Mouse (Mus musculus) embryo, embryonic 11 days (tissue): ENCODE results near the gene Hdac7.

ENCODE experiments used
- DNase-seq: peaks from one replicate; pipeline ENCODE4 v3.0.0-alpha.2; 2015

The Hdac7 gene

DNA sequence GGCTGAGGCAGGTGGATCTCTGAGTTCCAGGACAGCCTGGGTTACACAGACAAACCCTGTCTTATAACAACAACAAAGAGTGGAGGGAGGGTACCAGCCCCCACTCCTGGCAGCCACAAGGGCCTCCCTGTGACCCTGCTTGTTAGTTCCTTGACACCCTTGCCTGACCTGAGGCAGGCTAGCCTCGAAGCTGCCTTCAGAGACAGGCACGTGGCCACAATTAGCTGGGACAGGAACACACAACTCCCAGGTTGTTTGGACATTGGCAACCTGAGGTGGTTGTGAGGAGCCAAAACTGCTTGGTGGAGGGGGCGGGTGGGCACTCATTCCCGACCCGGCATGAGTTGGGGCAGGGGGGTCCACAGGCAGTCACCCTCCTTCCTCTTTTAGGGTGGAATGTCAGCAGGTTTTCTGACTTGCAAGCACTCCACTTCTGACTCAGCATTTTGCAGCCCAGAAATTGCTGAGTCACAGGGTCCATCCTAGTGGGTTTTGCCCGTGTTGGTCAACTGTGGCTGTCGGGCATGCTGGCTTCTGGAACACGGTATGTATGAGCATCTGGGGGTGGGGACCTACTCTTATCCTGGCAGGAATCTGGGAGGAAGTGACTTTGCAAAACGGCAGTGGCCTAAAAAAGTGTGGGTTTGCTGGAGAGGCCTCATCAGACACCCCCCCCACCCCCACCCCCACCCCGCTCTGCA, 57.7 kb downstream of the Hdac7 start:
- DNase-seq, result peak; percentile 28

DNA sequence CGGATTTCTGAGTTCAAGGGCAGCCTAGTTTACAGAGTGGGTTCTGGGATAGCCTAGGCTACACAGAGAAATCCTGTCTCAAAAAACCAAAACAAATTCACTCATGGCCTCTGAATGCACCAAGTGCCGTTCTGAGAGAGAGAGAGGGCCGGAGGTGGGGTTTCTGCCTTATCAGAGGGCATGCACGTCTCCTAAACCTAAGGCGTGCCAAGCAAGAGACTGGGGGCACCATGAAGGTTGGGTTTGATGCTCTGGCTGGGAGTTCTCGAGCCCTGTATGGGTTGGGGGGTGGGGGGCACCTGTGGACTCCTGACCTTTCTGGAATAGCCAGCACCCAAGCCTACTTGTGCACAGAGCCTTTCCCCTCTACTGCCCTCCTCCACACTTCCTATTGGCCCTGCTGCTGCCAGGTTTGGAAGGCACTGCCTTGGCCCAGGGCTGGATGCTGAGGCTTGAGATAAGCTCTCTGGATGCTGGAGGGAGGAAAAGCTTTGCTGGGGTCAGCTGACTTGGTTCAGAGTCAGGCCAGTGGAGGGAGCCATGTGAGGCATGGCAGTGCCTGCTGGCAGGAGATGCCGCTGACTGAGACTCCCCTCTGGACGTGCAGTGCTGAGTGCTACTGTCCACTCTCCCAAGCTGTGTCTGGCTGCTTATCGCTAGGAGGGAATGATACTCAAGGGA, 58.4 kb downstream of the Hdac7 start:
- no peak for DNase-seq

DNA sequence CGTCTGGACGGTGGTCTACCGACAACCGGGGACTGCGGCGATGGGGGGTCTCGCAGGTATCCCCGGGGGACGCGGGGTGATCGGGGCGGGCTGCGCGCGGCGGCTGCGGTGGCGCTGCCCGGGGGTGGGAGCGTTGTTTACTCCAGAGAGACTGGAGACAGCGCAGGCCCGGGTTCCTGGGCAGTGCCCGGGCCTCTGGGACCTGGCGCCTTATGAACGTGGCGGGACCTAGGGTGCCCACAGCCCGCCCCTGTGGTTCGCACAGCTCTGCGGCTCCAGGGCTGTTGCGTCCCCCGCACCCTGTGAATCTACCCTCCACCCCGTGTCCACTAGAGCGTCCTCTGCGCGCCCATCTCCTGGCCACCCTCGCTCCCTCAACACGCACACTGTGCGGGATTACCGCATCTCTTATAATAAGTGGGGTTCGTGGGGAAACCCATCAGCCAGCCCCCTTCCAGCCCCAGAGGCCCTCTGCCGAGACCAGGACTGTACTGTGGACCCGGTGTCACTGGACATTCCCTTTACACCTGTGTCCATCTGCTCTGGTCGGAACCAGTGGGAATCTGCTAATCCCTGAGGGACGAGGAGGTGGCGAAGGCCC, 59.6 kb downstream of the Hdac7 start:
- no peak for DNase-seq

DNA sequence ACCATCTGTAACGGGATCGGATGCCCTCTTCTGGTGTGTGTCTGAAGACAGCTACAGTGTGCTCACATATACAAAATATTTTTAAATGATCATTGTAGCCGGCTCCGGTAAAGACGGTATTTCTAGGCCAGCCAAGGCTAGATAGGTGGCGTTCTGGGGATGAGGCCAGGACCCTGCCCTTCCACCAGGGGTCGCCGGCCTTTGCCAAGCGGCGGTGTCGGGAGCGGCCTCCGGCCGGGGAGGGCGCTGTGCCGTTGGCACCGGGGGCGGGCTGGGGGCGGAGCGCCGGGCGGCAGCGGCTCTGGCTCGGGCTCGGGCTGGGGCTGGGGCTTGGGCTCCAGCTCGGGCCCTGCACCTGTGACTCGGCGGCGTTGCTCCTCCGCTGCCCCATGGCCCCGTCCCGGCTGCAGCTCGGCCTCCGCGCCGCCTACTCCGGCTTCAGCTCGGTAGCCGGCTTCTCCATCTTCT, 60.2 kb downstream of the Hdac7 start:
- peak; percentile 94 for DNase-seq

DNA sequence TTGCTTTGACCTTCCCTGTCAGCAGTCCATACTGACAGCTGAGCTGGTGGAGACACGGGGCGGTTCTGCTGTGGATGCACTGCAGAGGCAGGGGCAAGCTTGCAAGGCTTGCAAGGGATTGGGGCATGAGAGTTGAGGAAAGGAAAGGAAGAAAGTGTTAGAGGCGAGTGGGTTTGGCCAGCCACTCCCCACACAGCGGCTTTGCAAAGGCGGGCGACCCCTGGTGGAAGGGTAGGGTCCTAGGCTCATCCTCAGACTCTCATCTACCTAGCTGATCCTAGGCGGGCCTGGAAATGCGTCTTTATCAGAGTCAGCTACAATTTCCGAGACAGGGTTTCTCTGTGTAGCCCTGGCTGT, 61.6 kb downstream of the Hdac7 start:
- DNase-seq, result peak; percentile 85

DNA sequence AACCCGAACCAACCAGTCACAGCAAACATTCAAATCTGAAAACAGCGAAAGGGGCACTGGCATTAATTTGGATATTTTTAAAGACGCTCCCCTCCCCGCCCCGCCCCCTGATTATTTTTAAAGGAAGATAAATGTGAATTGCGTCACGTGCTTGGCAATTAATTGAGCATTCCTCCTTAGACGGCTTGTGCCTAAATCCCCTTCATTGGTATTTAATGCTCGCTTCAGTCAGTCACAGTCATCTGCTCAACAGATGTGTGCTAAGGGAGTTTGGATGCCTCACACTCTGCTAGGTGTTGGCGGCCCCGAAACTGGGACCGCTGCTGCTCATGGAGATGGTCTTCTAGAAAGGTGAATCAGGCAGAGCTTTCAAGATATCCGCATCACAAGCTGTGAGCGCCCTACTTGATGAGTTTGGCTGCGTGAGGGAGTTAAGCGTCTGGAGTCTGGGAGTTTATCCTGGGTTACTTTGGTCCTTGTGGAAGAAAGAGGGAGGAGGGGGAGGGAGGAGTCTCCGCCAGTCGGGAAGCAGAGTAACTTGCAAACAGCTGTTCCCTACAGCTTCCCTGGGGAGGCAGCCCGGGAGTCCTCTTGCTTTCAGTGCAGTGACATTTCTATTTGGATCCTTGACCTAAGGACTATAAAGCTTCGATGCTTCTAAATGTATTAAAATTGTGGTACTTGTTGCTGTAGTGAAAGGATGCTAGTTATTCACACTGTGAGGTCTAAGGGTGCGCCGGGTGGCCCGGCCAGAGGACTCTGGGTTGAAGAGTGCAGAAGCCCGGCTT, 62.1 kb downstream of the Hdac7 start:
- DNase-seq, result peak; percentile 74

DNA sequence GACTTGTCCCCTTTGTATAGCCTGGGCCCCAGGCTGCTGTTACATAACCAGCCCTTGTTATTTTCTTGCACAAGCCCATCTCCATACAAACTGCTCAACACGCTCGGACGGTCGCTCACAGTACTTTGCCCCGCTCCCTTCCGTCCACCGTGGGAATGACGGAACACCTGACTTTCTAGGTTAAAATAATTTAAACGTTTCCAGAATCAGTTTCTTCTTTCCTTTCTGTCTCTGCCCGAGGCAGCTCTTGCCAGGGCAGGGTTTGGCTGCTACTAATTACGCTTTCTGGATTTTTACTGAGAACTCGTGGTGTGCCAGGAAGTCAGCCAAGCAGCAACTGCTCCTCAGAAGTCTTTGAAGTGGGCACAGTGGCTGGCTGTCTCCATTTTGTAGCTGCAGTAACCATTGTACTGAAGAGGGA, 63.7 kb downstream of the Hdac7 start:
- DNase-seq, result no peak

DNA sequence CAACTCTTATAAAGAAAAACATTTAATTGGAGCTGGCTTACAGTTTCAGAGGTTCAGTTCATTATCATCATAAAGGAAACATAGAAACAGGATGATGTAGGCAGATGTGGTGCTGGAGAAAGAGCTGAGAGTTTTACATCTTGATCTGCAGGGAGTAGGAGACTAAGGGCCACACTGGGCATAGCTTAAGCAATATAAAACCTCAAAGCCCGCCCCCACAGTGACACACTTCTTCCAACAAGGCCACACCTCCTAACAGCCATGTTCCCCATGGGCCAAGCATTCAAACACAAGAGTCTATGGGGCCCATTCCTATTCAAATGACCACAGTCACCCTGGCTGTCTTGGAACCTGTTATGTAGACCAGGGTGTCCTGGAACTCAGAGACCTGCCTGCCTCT, 64.7 kb downstream of the Hdac7 start:
- DNase-seq, result no peak

DNA sequence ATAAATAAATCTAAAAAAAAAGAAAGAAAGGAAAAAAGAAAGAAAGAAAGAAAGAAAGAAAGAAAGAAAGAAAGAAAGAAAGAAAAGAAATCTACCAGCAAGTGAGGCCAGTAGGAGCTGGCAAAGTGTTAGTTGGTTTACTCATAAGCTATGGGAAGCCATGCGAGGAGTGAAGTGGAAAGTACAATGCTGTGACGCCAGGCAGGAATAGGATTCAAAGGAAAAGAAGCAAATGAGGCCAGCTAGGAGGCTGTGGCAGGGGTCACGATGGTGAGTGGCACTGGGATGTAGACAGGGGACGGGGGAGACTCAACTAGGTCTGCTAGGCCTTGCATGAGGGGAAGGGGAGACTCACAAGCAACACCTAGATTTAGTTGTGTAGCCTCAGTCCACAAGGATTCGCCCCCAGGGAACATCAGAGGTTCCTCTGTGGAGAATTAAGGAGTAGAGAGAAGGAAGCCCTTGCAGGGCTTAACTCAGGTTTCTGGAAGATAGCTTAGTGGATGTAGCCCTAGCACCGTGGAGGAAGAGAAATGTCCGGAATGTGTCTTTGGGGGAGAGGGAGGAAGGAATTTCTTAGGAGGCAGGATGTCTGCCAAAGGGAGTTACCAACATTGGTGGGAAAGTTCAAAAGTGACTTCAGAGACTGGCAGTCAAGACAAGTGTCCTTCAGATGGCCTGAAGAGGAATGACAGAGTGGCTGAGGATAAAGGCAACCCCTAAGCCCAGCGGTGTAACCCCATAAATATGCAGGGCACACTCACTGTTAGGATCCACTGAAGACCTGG, 65.8 kb downstream of the Hdac7 start, which contains the start of gene Slc48a1:
TSS of gene Slc48a1 (plus strand) at position 210 of the 788 bp plus-strand sequence.
- DNase-seq, result no peak

DNA sequence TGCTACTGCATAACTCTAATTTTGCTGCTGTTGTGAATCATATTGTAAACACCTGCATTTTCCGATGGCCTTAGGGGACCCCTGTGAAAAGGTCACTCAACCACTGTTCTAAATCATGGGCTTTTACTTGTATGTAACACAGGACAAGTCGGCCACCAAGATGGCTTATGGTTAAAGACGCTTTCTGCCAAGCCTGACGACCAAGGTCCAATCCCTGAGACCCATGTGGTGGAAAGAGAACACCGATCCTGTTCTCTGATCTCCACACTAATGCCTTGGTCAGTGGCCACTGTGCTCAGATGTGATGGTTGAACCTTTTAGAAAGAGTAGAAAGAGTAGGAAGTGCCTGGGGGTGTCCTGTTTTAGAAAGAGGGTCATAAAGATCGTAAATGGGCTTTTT, 67.4 kb downstream of the Hdac7 start:
- DNase-seq, result no peak

DNA sequence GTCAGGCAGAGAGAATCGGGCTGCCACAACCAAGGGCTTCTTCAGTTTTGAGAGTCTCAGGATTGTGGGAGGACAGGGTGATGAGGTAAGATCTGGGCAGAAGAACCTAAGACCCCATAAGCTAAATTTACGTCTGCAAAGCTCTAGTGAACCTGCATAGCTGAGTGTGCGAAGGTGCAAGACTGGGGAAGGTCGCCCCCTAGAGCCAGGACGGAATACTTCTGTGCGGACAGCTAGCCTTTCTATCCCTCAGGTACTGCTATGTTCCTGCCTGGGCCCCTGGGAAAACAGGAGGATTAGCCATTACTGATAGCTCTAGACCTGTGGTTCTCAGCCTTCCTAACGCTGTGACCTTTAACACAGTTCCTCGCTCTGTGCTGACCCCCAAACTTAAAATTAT, 67.8 kb downstream of the Hdac7 start:
- peak; percentile 80 for DNase-seq

DNA sequence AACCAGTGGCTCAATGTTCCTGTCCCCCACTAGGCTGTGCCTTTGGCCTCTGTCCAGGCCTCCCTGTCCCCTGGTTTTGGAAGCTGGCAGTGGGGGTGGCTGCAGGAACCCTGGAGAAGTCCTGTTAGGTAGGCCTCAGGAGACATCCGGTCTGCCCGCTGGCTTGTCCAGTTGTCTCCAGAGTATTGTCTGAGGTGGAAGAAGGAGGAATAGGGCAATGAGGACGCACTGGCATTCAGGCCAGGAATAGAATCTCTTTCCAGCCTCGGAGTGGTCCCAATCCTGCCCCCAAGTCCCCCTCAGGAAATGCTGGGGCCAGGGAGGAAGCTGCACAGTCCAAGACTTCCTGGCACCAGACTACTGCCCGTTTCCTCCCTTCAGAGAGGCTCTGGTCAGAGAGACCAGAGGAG, 70.3 kb downstream of the Hdac7 start:
- DNase-seq, result no peak

DNA sequence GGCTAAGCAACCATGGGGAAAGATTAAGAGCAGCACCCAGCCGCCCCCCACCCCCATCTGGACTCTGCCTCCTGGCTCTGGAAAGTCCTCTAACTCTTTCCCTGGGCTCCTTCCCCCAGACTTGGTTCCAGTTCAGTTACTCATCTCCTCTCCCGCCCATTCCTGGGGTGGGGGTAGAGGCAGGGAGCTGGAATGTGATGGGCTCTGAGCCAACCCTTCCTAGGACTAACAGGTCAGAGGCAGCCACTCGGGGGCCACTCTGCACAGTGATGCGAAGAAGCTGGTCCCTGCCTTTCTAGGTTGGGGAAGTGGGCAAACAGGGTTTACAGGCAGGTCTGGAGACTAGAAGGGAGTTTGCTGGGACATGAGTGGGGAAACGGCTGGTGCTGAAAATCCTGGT, 71.2 kb downstream of the Hdac7 start:
- peak; percentile 61 for DNase-seq

DNA sequence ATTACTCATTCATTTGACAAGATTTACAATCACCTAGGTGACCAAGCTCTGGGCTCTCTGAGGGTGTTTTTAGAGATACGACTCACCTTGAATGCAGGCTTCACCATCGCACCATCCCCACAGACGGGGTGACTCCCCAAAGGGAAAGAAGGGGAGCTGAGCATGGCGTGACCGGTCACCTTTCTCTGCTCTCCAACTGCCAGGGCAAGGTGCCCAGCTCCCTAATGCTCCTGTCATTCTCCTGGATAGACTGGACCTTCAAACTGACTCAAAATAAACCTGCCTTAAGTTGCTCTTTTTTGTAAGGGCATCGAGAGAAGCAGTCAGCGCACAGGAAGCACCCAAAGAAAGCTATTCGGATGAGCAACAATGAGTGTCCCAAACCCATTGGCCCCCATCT, 74.0 kb downstream of the Hdac7 start:
- no peak for DNase-seq

DNA sequence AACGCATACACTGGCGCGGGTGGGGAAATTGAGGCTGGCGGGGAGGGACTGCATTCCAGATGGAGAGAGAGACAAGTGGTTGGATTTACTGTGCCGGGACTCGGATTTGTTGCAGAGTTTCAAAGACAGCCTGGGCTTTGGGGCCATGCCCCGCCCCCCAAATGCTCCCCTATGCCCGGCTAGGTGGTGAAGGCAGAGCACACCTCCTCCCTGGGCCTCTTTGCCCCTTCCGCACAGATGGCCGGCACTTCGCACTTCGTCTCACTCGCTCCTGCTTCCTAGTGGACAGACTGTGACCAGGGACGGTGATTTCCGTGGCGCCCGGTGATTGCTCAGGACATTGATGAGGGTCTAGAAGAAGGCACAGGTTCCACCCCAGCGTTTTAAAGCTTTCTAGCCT, 76.1 kb downstream of the Hdac7 start:
- peak; percentile 64 for DNase-seq

DNA sequence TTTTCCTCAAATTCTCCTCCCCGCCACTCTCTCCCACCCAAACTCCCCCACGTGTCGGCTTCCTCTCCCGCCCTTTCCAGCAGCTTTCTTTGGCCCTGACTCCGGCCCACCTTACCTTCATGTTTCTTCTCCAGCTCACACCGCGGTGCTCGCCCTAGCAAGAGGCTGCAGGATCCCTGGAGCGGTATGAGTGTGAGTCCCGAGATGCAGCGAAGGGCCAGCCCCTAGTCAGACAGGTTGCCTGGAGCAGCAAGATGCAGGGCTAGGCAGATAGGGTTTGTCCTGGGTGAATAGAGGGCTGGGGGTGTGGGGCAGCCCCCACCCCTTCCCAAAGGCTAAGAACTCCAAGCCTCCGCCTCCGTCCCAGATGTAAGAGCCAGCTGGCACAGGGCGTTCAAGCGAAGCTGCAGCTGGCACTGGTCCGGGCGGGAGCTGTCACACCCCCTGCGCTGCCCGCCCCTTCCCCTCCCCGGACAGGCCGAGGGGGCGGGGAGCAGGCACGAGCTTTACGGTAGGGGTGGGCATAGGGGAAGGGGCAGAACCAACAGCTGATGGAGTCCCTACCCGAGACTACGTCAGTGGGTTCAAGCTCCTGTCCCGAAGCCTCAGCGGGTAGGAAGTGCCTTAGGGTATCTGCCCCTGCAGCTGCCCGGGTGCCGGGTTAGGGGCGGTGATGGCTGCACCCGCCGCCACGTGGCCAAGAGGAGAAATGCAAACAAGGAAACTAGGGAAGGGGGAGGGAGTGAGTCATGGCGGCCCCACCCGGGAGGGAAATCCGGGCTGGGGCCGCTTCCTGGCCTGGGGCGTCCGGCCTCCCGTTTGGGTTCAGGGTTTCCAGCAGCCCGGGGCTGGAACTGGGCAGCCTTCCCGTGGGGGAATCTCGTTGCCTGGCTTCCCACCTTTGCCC, 76.8 kb downstream of the Hdac7 start, which contains the start of gene Rapgef3:
TSS of gene Rapgef3 (minus strand) at position 693 of the 907 bp plus-strand sequence.
- peak; percentile 84 for DNase-seq

DNA sequence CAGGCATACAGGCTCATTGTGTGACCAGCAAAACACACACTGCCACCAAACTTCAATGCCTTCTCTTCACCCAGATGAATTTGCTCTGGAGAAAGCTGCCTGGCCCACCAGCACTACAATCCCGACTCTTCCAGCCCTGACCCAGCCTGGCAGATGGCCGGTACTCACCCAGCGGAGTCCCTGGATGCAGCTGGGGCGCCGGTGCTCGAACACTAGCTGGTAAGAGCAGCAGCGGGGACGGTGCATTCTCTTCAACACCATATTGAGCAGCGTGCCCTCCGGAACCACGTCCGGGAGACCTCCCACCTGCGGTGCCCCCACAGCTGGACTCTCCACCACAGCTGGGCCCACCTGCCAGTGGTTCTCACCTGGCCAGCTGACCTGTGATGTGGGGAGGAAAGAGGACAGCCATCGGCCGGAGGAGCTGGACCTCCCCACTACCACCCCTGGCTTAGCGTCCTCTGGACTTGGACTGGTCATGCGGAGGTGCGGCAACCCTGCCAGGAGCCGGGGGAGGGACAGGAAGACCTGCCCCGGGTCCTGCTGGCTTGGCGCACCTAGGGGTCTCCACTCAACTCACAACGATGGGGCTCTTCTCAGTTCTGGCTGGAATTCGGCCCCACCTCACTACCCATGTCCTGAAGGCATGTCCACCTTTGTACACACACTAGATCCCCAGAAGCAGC, 77.6 kb downstream of the Hdac7 start:
- DNase-seq, result peak; percentile 39

DNA sequence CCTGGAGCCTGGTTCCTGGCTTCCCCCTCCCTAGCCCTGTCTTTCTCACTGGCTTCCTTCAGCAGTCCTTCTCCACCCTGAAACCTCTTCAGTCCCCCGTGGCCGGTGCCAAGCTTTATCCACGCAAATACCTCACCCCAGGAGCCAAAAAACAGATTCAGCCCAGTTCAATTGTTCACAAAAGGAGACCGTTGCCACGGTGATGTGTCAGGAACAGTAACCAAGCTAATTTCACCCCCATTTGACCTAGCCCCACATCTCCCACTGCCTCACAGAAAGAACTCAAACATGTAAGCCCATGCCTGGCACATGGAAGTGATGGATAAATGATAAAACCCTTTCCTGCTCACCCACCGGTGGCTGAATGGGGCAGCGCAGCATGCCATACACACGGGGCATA, 78.1 kb downstream of the Hdac7 start:
- DNase-seq, result peak; percentile 52

DNA sequence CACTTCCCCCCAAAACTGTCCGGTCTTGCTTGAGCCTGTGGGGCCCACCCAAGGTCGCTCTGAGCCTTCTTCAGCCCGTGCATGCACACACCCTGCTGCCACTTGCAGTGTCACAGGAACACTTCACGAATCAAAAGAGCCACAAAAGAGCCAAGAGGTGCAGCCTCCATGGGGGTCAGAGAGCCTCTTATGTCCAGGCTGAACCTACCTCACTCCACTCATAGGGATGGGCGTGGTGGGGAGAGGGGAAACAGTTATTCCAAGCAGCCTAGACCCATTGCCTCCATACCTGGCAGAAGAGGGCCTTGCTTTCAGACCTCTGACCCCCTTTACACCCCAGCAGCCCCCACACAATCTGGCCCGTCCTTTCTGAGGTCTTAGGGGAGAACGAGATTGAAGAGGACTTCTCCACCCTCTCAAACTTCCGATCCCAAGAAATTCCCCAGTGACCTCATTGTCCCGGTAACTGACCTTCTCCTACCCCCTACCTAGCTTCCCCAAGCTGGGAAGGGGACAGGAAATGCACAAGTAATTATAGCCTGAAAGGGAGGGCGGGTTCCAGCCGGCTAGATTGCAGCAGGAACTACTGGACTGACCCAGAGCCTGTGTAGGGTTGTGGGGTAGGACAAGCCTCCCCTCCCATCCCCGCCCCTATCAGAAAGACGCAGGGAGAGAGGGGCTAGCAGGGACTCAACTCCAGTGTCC, 79.1 kb downstream of the Hdac7 start:
- peak; percentile 28 for DNase-seq

DNA sequence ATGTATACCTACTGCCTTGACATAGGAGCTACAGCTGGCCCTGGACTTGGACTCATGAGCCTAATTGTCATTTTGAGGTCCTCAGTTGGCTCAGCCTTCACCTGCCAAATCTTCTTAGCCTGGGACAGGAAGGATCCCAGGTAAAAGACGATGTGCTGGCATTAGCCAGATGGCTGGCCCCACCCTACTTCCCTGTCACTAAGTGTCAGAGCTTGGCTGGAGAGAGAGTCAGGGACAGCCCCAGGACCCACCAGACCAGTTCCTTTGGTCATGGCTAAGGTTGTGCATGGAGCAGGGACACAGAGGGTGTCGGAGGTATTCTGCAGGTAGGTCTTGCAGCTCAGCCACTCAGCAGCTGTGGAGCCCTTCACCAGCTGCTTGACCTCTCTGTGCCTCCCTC, 79.8 kb downstream of the Hdac7 start:
- no peak for DNase-seq
